Mouse (Mus musculus) left cerebral cortex, adult 11 months (tissue): ENCODE measurements around the gene Tpk1.
"Not testable (repeated sequence)": the region's sequence is repeated elsewhere in the genome, so short reads cannot be mapped to it uniquely, and the experiment has no call there.

Experiments used
- DNase-seq: peaks from one replicate; pipeline ENCODE4 v3.0.0; 2022; ENCODE audit warnings: low spot score

The Tpk1 gene

GRCm38 (mm10) chr6:43522046-43522445 is 144.0 kb downstream of the Tpk1 start:
- DNase-seq = no peak

DNA sequence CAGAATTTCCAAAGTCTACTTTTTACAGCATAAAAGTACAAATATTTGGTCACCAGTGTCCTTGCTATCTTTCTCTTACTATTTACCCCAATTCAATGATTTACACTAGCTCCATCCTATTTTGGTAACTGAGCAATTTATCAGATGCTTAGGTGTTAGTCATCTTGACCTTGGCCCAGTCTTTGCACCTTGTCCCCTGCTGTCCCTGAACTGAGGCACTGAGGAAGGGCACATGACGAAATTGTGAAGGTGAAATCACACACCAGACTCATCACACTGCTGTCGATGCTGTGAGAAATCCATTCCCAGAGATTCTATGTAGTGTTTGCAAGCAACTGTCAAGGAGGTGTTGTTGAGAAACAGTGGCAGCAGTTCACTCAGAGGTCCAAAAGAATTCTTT is 145.9 kb downstream of the Tpk1 start:
- DNase-seq = no peak

GRCm38 (mm10) chr6:43518378-43518777 is 147.7 kb downstream of the Tpk1 start:
- DNase-seq = no peak

- no peak for DNase-seq
Measured at GRCm38 (mm10) chr6:43517316-43517655, 148.8 kb downstream of the Tpk1 start.

GRCm38 (mm10) chr6:43516593-43517315 is 149.3 kb downstream of the Tpk1 start:
- no peak for DNase-seq

DNA sequence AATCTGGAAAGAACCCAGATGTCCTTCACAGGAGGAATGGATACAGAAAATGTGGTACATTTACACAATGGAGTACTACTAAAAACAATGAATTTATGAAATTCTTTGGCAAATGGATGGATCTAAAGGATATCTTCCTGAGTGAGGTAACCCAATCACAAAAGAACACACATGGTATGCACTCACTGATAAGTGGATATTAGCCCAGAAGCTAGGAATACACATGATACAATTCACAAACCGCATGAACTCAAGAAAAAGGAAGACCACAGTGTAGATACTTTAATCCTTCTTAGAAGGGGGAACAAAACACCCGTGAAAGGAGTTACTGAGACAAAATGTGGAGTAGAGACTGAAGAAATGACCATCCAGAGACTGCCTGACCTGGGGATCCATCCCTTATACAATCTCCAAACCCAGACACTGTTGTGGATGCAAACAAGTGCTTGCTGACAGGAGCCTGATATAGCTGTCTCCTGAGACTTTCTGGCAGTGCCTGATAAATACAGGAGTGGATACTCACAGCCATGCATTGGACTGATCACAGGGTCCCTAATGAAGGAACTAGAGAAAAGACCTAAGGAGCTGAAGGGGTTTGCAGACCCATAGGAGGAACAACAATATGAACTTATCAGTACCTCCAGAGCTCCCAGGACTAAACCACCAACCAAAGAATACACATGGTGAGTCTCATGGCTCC is 159.2 kb downstream of the Tpk1 start:
- DNase-seq = not testable (repeated sequence)

DNA sequence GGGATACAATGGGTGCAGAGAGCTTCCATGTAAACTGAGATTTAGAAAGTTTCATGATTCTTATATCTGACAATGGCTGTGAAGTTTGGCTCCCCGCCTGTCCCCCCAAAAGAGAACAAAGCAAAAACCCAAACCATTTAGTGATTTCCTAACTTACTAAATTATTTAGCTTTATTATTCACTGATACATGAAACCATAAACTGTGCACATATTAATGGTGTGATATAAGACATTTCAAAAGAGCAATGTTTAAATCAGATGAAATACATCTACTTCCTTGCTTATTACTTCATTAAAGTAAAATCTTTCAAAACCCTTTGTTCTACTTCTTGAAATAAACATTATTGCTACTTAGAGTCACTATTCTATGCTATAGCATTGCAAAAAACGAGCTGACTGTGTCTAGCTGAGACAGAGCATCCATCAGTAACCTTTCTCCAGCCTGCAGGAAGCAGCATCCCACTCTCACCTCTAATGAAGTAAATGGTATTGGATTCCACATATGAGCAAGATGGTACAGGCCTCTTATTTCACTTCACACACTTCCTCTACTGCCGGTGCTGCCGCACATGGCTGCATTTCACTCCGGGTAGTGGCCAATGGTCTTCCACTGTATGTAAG is 161.4 kb downstream of the Tpk1 start:
- no peak for DNase-seq

DNA sequence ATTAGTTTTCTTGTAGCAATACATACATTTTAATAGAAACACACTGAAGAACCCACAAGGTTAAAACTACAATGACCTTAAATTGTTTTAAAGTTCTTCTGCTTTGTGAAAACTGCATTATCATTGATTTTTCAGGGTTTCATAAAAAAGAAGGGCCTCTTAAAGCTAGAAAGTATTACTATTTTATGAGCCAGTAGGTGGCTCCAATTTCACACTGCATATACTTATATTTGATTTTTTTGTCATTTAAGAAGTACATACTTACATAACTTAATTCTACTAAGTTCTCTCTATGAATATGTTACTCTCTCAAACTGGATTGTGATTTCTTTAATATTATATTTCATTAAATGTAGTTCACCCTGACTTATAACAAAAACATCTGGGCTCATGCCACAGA is 173.7 kb downstream of the Tpk1 start:
- no peak for DNase-seq

DNA sequence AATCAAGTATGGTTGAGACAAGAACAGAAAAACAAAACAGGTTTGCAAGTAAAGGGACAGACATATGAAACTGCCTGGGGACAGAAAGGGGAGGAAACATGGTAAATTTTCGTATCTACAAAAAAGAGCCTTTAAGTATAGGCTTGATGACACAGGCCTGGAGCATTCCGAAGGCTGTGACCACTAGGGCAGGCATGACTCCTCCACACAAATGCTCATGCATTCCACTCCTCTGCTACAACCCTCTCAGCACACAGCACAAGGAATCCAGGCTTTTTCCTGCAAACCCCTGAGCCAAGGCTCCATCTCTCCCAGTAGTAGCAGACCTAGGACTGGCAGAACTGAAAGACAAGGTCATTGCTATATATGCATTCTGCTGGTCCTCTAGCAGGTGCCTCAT is 179.4 kb downstream of the Tpk1 start:
- DNase-seq = no peak

- DNase-seq = no peak
Measured at GRCm38 (mm10) chr6:43480687-43481086, 185.4 kb downstream of the Tpk1 start.

GRCm38 (mm10) chr6:43478810-43479209 is 187.3 kb downstream of the Tpk1 start:
- DNase-seq = no peak

DNA sequence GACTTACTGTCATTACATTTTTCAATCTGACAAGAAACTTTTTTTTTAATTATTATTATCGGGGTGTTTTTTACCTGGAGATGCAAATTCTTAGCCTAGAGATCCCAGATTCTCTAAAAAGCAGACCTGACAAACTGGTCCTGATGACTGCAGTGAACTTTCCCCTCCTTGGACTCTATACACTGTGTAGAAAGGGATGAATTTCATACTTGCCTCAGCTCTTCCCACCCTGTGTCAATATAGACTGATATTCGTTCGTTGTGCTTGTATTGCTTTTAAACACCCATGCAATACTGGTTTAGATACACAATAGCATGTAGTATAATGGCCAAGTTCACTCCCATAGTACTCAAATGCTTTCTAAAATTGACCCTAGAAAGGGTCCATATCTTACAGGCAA is 189.7 kb downstream of the Tpk1 start:
- no peak for DNase-seq

DNA sequence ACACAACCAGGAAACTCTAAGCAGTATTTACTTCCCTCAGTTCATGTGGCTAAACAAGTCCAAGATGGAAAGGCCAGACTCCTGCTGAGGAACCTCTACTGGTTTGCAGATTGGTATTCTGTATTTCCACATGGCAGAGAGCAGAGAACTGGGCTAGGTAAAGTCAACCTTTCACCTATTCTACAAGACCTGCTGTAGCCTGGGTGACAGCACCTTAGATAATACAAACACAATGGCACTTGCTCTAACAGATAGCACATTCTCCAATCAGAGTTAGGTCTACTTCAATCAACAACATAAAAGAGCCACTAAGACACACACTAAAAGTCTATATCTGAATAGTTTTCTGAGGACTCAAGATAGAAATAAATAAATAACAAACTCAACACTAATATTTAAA is 190.2 kb downstream of the Tpk1 start:
- DNase-seq = no peak

- no peak for DNase-seq
Measured at GRCm38 (mm10) chr6:43471556-43471955, 194.5 kb downstream of the Tpk1 start.

- no peak for DNase-seq
Measured at GRCm38 (mm10) chr6:43468821-43469594, 197.1 kb downstream of the Tpk1 start.

DNA sequence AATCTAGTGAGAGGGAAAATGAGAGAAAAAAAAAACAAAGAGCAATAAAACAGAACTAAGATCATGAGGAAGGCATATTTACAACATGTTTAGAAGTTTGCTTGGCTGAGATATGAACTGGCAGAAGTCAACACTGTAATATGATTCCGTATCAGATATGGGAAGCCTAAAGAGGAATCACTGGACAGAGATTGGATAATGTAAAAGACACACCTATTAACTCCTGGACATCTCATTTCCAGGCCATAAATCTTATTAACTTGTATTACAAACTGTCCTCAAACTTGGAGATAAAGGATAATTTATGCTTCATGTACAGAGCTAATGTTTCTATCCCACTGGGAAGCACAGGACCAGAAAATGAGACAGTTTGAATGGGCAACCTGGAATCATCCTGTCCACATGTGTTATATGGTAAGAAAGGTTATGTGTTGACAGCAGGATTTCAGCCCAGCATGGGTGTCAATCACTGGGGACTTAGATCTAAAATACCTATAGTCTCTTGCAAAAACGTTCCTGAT is 203.2 kb downstream of the Tpk1 start:
- DNase-seq = no peak

- no peak for DNase-seq
Measured at GRCm38 (mm10) chr6:43462189-43462848, 203.8 kb downstream of the Tpk1 start.

DNA sequence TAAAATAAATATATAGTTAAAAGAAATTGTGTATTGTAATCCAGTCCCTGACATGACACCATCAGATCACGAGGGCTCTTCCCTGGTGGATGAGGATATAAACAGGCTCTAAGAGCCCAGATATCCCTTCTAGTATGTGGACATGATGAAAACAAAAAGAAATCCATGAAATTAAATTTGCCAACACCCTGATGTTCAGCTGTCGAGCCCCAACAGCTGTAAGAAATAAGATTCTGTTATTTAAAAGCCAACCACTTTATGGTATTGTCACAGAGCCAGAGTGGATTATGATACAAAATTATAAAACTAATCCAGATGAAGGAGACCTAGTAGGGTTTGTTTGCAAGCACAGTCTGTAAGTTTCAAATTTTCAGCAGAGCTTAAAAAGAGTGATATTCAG is 207.0 kb downstream of the Tpk1 start:
- DNase-seq = no peak

DNA sequence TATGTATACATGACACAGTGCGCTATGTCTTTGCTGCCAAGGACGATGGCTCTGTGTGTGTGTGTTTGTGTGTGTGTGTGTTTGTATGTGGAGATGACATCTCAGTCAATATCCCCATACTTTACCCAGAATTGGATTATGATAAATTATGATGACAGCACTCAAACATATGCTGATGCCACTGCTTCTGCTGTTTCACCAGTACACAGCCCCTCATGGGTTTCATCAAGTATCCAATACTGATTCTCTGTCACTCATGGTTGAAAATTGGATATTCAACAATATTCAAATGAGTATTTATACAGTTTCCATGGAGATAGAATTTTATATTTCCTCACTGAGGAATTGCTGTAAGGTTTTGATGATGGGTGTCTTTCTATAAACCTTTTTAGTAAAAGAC is 208.1 kb downstream of the Tpk1 start:
- DNase-seq = no peak

- DNase-seq = no peak
Measured at GRCm38 (mm10) chr6:43449498-43449897, 216.6 kb downstream of the Tpk1 start.

DNA sequence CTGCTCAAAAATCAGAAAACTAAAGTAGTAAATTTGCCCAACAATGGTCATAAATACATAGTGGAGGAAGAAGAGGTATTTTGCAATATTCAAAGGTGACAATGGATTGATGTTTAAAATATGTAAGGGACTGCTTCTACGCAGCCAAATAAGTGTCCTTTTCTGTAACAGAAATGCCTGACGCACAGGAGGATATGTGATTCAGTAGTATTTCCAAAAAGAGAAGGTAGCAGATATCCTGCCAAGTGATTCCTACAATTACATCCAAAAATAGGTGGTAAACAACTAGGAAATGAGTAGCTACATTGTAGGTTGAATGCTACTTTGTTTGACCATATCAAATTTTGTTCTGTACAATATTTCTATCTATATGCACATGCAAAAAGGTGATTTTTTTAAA is 220.2 kb downstream of the Tpk1 start:
- DNase-seq = no peak

GRCm38 (mm10) chr6:43442191-43442590 is 223.9 kb downstream of the Tpk1 start:
- no peak for DNase-seq
